ENCODE assay signal across 8 mouse cellular contexts in genomic region chr11:83941950-83942840, GRCm38 (mm10). TPM values are rescaled to one million over a fixed set of nuclear protein-coding genes. Genes with fewer than 3 reads are reported as not detected.
A peak's percentile ranks its signal among the peaks of the same experiment; 100 is the strongest.
DNase-seq lines count a peak whose midpoint lies in the region; ATAC-seq and TF ChIP-seq lines count a peak whose summit lies in the region.

Ddx52 (plus strand) TSS chr11:83942062.

- peak; percentile 93 for TF ChIP-seq POLR2A in testis, adult 2 months (IDR thresholded peaks at IDR 0.05; ENCODE audit: control insufficient read depth, low read depth, low read length)

- peaks cover 41% of the 10 kb centered on the region for H3K36me3 ChIP-seq in E14TG2a.4 (ENCODE audit: insufficient read depth, low read length)
- H3K36me3 ChIP-seq in forebrain, embryonic 12.5 days (replicated peaks): peaks cover 33% of the 10 kb centered on the region
- peaks cover 38% of the 10 kb centered on the region for H3K36me3 ChIP-seq in heart, postnatal 0 days (replicated peaks; ENCODE audit: control insufficient read depth, insufficient read depth, low read length)
- peaks cover 25% of the 10 kb centered on the region for H3K36me3 ChIP-seq in liver, embryonic 16.5 days (ENCODE audit: control insufficient read depth, insufficient read depth)
- peaks cover 37% of the 10 kb centered on the region for H3K36me3 ChIP-seq in neural tube, embryonic 13.5 days
- no peaks in the 10 kb centered on the region; the same call in 1 of the 2 replicates for H3K36me3 ChIP-seq in testis, adult 2 months (ENCODE audit: control insufficient read depth, insufficient read depth, low read length)

- ATAC-seq in forebrain, embryonic 12.5 days (ENCODE audit: low FRiP score): peak; percentile 92
- peak; percentile 98 for ATAC-seq in heart, postnatal 0 days (ENCODE audit: insufficient read depth, low read depth)
- ATAC-seq in liver, embryonic 16.5 days (ENCODE audit: low read depth): peak; percentile 98
- ATAC-seq in neural tube, embryonic 13.5 days (ENCODE audit: low read depth): peak; percentile 96

- 1% methylated on average over 49 of the region's 49 CpGs for WGBS in forebrain, embryonic 12.5 days
- 1% methylated on average over 49 of the region's 49 CpGs for WGBS in heart, postnatal 0 days
- 1% methylated on average over 49 of the region's 49 CpGs for WGBS in liver, embryonic 16.5 days (ENCODE audit: insufficient replicate concordance)
- WGBS in neural tube, embryonic 13.5 days: 2% methylated on average over 49 of the region's 49 CpGs

- peaks cover 8% of the 10 kb centered on the region; the same call in 1 of the 2 replicates for H3K27me3 ChIP-seq in E14TG2a.4 (ENCODE audit: insufficient read depth, low read length)
- H3K27me3 ChIP-seq in forebrain, embryonic 12.5 days: peaks cover 25% of the 10 kb centered on the region
- H3K27me3 ChIP-seq in heart, postnatal 0 days (ENCODE audit: control insufficient read depth, insufficient read depth, low read length): no peaks in the 10 kb centered on the region
- no peaks in the 10 kb centered on the region for H3K27me3 ChIP-seq in liver, embryonic 16.5 days (ENCODE audit: control insufficient read depth, insufficient read depth, low read depth, low read length)
- H3K27me3 ChIP-seq in neural tube, embryonic 13.5 days: peaks cover 7% of the 10 kb centered on the region
- no peaks in the 10 kb centered on the region for H3K27me3 ChIP-seq in testis, adult 2 months (ENCODE audit: control insufficient read depth, insufficient read depth, low read length)

- TF ChIP-seq CTCF in E14TG2a.4 (conservative IDR thresholded peaks at IDR 0.05; ENCODE audit: low read length): no peak
- TF ChIP-seq CTCF in heart, postnatal 0 days (IDR thresholded peaks at IDR 0.05; ENCODE audit: low read depth): no peak
- TF ChIP-seq CTCF in testis, adult 2 months (IDR thresholded peaks at IDR 0.05; ENCODE audit: control insufficient read depth, insufficient read depth, insufficient replicate concordance, low read depth, low read length): no peak

- no peak for TF ChIP-seq EP300 in heart, postnatal 0 days (IDR thresholded peaks at IDR 0.05; ENCODE audit: low read depth)

- no peaks in the 10 kb centered on the region for H3K9me3 ChIP-seq in E14TG2a.4 (ENCODE audit: low read length)
- no peaks in the 10 kb centered on the region for H3K9me3 ChIP-seq in forebrain, embryonic 12.5 days
- no peaks in the 10 kb centered on the region for H3K9me3 ChIP-seq in heart, postnatal 0 days (replicated peaks; ENCODE audit: control insufficient read depth, low read length)
- H3K9me3 ChIP-seq in liver, embryonic 16.5 days (replicated peaks; ENCODE audit: control insufficient read depth, low read length): no peaks in the 10 kb centered on the region
- no peaks in the 10 kb centered on the region for H3K9me3 ChIP-seq in neural tube, embryonic 13.5 days

- H3K4me2 ChIP-seq in forebrain, embryonic 12.5 days: peak within 1 kb of the TSS; percentile 79
- peak within 1 kb of the TSS; percentile 87 for H3K4me2 ChIP-seq in heart, postnatal 0 days (ENCODE audit: low read depth, low read length)
- H3K4me2 ChIP-seq in liver, embryonic 16.5 days (ENCODE audit: low read depth, low read length): peak within 1 kb of the TSS; percentile 83
- peak within 1 kb of the TSS; percentile 80 for H3K4me2 ChIP-seq in neural tube, embryonic 13.5 days

- H3K4me3 ChIP-seq in E14TG2a.4 (replicated peaks; ENCODE audit: low read length): peak within 1 kb of the TSS; percentile 94
- peak within 1 kb of the TSS; percentile 74 for H3K4me3 ChIP-seq in forebrain, embryonic 12.5 days (replicated peaks)
- peak within 1 kb of the TSS; percentile 86 for H3K4me3 ChIP-seq in heart, postnatal 0 days (ENCODE audit: low read depth, low read length)
- H3K4me3 ChIP-seq in liver, embryonic 16.5 days (ENCODE audit: low read depth, low read length): peak within 1 kb of the TSS; percentile 91
- peak within 1 kb of the TSS; percentile 81 for H3K4me3 ChIP-seq in neural tube, embryonic 13.5 days
- H3K4me3 ChIP-seq in testis, adult 2 months (ENCODE audit: control insufficient read depth, low read depth, low read length): peak within 1 kb of the TSS; percentile 97

- peak within 1 kb of the TSS; percentile 77 for H3K9ac ChIP-seq in forebrain, embryonic 12.5 days
- peak within 1 kb of the TSS; percentile 78 for H3K9ac ChIP-seq in heart, postnatal 0 days (replicated peaks; ENCODE audit: low read depth, low read length)
- H3K9ac ChIP-seq in liver, embryonic 16.5 days (ENCODE audit: low read depth, low read length): peak within 1 kb of the TSS; percentile 89
- peak within 1 kb of the TSS; percentile 85 for H3K9ac ChIP-seq in neural tube, embryonic 13.5 days

- peaks cover 18% of the 10 kb centered on the region for H3K4me1 ChIP-seq in E14TG2a.4 (replicated peaks; ENCODE audit: low read depth, low read length)
- H3K4me1 ChIP-seq in forebrain, embryonic 12.5 days: peaks cover 10% of the 10 kb centered on the region
- H3K4me1 ChIP-seq in heart, postnatal 0 days (ENCODE audit: control insufficient read depth, insufficient read depth): no peaks in the 10 kb centered on the region; the same call in 1 of the 2 replicates
- peaks cover 5% of the 10 kb centered on the region for H3K4me1 ChIP-seq in liver, embryonic 16.5 days (ENCODE audit: control insufficient read depth, low read depth, low read length)
- peaks cover 16% of the 10 kb centered on the region for H3K4me1 ChIP-seq in neural tube, embryonic 13.5 days (replicated peaks)
- no peaks in the 10 kb centered on the region for H3K4me1 ChIP-seq in testis, adult 2 months (ENCODE audit: control insufficient read depth, insufficient read depth, low read length)

- peak; percentile 87 for DNase-seq in c-Kit-positive CD71-positive TER-119-positive erythroid progenitor cells, embryonic 14.5 days (ENCODE audit: low spot score)
- peak; percentile 85 for DNase-seq in heart, postnatal 0 days (ENCODE audit: low spot score)
- peak; percentile 91 to 94 for DNase-seq in kidney, postnatal 4 days

- peak within 1 kb of the TSS; percentile 70 for H3K27ac ChIP-seq in forebrain, embryonic 12.5 days
- H3K27ac ChIP-seq in heart, postnatal 0 days (ENCODE audit: low read depth): peak within 1 kb of the TSS; percentile 82
- peak within 1 kb of the TSS; percentile 76 for H3K27ac ChIP-seq in liver, embryonic 16.5 days (ENCODE audit: low read length)
- H3K27ac ChIP-seq in neural tube, embryonic 13.5 days (replicated peaks): peak within 1 kb of the TSS; percentile 65
- H3K27ac ChIP-seq in testis, adult 2 months (ENCODE audit: control insufficient read depth, insufficient read depth, low read depth, low read length): peak within 1 kb of the TSS; percentile 78

RNA-seq across cellular contexts. Expression of gene Ddx52, which starts in this region (rescaled TPM):
- 43.3 and 44.2 TPM in 2 replicates for polyA plus RNA-seq in forebrain, embryonic 12.5 days (2016; fragmentation: Nextera tagmentation; extraction: Ambion mirVana)
- total RNA-seq in heart, postnatal 0 days (2014; rRNA removed; ENCODE audit: low replicate concordance): 9.4 and 17.1 TPM in 2 replicates
- polyA plus RNA-seq in heart, postnatal 0 days (2015; fragmentation: Nextera tagmentation; extraction: Ambion mirVana): 13.9 and 14.9 TPM in 2 replicates
- 11.2 and 13.0 TPM in 2 replicates for polyA plus RNA-seq in liver, embryonic 16.5 days (2015; fragmentation: Nextera tagmentation; extraction: Ambion mirVana)
- polyA plus RNA-seq in neural tube, embryonic 13.5 days (2015; fragmentation: Nextera tagmentation; extraction: Ambion mirVana): 27.7 and 28.4 TPM in 2 replicates
- 5.4 and 6.7 TPM in 2 replicates for polyA plus RNA-seq in testis, adult 2 months (2012; rRNA removed)

Comparison
In these comparisons a context has a peak if more than half of its experiments do, and no peak if none do; other contexts are left out.
1. Peak in every context shown above with its lines: DNase-seq, ATAC-seq, H3K4me3 ChIP-seq and H3K27ac ChIP-seq.